7 mouse cellular contexts compared by ENCODE assay signal in the genomic region with DNA sequence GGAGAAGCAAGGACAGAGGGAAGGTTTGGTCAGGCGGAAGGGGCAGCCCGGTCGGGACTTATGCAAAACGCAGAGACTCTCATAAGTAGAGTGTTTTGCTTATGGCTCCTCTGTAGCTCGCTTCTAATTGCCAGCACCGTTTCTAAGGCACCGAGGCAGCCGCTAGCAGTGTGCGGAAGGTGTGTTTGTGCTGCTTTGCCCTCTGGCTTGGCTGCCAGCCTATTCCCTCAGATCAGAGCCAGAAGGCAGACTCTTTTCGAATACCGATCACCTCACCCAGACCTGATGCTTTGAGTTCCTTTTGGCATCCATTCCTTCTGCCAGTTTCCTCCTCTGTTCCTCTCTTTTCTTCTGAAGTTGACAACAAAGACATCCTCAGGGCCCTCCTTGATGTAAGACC.
A peak's percentile ranks its signal among the peaks of the same experiment; 100 is the strongest.
DNase-seq lines count a peak whose midpoint lies in the region.

No protein-coding gene starts in this region.

- DNase-seq in heart, adult 11 months, result peak; percentile 72
- DNase-seq in heart, postnatal 25 days (ENCODE audit: low spot score), result no peak
- DNase-seq in ovary, postnatal 14 days (ENCODE audit: low spot score), result peak; percentile 9
- DNase-seq in ovary, postnatal 10 days (ENCODE audit: low spot score), result no peak
- peak; percentile 23 to 38 for DNase-seq in layer of hippocampus, postnatal 36 days
- DNase-seq in urinary bladder, postnatal 36 days (ENCODE audit: low spot score in 2 of 2), result no peak
- no peak for DNase-seq in kidney, adult 9 months

- intact Hi-C loops in heart, postnatal 25 days (cut with DNase I), result loop anchor here (10.0 kb wide), 1 partner anchor 485 kb away; no protein-coding TSS in a partner anchor

Comparison
In these comparisons a context has a peak if more than half of its experiments do, and no peak if none do; other contexts are left out.
1. DNase-seq: peak in heart, adult 11 months (single experiment), ovary, postnatal 14 days (single experiment) and layer of hippocampus, postnatal 36 days (2 of 2); none in heart, postnatal 25 days (single experiment), ovary, postnatal 10 days (single experiment), urinary bladder, postnatal 36 days (0 of 2) and kidney, adult 9 months (single experiment).